Mouse (Mus musculus) hindlimb bud, embryonic 11.5 days (tissue): ENCODE measurements around the gene Ap3d1.

Source experiments
- DNase-seq: peaks from one replicate; pipeline ENCODE4 v3.0.0-alpha.2; 2012; ENCODE audit warnings: low read depth, low spot score; ENCODE audit errors: extremely low spot score

The Ap3d1 gene

DNA sequence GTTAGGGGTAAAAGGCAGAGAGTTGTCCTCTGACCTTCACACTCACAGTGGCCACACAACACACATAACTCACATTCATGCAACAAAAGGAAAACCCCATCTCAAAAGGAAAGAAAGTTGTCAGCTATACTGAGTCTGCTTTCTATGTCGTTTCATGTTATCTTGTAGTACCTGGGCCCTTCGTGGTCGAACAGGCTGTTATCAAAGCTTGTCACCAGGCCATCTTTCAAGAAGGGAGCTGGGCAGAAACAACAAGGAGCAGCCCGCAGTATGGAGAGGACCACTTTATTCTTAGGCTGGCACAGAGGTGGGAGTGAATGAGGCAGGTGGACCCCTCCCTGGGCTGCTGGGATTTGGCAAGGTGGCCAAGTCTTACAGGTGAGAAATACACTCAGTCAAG, 57.1 kb downstream of the Ap3d1 start:
- DNase-seq: no peak

DNA sequence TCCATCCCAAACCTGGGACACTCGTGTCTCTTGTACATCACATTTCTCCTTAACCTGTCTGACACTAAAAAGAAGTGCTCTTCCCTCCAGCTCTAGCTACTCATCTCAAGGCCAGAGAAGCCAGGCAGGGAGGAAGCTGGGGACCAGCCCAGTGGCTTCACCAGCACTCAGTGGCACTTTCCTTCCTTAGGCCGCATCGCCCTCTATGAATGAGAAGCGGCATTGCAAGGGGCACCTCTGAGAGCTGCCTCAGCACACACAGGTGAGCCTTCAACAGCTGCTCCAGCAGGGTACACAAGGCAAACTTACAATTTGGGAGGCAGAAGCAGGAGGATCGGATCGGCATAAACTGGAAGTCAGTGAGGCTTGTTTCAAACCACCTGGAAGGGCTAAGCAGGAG, 57.9 kb downstream of the Ap3d1 start:
- DNase-seq: no peak

DNA sequence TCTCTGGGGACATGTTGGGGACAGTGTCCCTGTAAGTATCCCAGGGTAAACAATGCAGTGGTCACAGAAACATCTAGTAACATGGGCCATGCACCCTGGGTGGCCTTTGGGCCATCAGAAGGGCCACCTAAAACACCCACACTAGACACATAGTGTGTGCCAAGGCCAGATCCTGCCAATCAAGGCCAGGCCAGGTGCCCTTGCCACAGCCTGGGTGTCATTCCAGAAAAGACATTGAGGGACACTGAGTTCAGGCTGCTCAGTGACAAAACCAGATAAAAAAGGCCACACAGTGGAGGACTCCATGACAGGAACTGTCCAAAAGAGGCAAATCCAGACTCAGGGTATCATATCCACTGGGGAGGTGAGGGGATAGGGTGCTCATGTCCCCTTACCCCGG, 58.4 kb downstream of the Ap3d1 start:
- no peak for DNase-seq

DNA sequence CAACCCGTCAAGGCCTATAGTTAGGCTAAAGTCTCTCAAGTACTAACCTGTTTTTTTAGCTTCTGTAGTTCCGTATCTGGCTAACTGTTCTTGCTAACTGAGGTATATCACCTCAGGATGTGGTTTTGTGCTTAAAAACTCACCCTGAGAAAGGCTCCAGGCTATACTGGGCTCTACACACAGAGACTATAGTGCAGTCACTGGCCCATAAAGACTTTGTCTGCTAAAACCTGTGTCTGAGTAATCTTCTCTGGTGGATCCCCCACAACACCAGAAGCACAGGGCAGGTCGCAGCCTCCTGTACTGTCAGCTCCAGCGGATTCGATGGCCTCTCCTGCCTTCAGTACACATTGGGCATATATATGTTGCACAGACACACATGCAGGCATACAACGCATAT, 60.1 kb downstream of the Ap3d1 start:
- DNase-seq: no peak

DNA sequence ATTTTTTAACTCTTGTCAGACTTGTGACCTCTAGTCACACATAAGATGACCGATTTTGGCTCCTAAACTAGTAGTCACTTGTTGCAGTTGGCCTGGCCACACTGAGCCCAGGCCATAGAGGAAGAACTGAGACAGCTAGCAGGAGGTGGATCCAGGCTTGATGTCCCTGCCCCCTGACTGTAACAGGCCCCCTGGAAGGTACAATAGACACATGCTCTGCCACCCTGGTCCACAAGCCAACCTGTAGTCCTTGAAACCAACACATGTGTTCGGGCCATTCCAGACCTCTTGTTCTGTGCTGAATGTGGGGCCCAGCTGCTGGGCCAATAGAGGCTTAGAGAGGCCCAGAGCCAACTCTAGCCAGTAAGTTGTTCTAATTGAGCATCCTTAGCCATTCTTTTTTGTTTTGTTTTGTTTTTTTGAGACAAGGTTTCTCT, 61.8 kb downstream of the Ap3d1 start:
- no peak for DNase-seq

DNA sequence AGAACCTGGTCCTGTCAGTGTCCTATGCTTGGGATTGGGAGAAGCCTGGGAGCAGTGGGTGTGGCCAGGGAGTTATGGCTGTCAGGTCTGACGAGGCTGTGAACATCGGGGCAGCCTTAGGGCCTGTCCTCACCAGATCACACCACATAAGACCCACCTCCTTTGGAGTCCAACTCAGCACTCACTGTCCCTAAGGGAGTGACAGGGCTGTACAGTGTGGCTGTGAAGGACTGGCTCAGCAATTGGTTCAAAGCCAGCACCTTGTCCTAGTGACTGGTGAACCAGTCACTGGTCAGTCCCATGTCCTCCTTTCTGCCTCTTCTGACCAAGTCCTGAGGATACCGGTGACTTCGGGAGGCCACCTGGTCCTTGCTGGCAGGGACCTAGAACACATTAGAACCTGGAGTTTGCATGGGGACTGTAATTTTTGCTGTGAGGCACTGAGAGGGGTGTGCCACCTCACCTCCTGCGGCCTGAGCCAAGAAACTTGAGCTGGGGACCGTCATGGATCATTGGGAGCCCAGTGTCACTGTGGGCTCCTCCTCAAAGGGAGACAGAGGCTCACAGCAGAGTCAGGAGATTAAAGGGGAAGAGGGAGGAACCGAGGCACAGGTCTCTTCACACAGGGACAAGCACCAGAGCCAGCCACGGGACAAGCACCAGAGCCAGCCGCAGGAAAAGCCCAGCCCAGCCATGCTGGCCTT, 62.4 kb downstream of the Ap3d1 start:
- no peak for DNase-seq

DNA sequence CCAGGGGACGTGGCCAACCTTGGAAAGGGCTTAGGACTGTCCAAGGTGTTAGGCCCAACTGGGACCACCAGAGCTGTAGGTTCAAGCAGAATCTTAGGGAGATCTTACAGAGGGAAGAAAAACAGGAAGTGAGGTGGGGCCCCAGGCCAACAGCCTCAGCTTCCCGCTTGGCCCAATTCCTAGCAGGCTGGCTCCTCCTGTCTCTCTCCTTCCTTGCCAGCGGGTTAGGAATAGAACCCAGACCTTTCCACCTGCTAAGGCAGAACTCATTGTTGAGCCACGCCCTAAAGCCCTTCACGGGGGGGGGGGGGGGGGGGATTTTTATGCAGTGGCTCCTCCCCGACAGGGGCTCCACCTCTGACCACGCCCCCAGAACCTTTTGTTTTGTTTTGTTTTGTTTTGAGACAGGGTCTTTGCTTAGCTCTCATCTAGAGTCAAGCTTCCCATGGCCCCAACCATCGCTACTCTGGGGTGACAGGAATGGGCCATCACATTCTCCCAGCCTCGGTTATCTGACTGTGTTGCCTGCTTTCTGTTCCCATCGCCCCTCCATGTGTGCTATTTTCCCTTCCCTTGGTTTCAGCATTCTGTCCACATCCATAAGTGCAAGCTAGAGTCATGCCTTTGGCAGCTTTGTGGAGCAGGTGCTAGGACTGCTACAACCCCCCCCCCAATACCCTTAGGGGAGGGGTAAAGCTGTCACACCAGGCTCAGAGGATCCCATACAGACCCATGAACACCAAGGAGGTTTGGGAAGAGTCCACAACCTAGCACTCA, 63.3 kb downstream of the Ap3d1 start:
- no peak for DNase-seq

DNA sequence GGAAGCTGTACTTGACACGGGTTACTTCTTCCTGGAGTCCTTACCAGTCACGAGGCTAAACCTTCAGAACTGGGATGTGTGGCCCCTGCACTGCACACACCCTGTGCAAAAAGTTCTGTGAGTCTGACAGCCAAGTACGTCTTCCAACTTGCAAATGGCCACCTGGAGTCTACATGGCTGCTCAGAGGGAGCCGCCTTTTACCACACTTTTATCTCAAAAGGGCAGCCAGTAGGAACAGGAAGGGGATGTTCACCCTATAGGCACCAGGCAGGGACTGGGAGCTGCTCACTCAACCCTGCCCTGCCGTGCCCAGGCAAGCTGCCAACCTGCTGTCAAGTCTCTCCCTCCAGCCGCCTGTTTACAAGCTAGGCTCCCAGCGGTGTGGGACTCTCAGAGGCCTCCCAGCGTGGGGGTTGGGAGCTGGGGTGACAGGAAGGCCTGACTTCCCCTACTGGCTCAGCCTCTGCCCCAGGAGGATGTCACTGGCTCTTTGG, 64.1 kb downstream of the Ap3d1 start, which contains the start of gene Mknk2:
Gene Mknk2 (minus strand): TSS at position 171 of the 495 bp plus-strand sequence.
- no peak for DNase-seq

DNA sequence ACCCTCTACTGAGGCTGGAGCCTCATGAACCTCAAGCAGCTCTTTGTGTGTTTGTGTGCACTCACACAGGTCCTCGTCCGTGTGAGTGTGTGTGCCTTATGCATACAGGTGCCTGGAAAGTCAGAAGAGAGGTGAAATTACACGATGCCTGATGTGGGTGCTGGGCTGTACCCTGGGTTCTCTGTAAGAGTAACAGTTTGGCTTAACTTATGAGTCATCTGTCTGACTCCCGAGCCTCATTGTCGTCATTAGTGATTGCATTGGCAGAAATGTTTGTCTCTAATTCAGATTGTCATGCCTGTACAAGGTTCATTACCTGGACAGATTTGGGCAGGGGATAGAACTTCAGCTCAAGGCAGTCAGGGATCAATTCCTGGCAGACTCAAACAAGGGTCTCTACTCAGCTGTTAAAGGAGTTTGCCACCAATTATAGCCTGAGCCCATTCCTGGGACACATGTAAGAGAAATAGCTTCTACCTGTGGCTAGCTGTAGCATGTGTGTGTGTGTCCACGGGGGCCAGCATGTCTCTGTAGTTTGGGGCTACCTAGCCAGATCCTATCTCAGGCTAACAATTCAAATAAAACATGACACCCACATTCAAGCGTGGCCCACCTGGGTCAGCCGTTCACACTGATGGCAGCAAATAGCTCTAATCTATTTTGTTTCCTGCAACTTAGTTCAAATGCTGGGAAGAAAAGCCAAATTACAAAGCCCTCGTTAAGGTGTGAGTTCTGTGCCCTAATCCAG, 64.8 kb downstream of the Ap3d1 start:
- no peak for DNase-seq

DNA sequence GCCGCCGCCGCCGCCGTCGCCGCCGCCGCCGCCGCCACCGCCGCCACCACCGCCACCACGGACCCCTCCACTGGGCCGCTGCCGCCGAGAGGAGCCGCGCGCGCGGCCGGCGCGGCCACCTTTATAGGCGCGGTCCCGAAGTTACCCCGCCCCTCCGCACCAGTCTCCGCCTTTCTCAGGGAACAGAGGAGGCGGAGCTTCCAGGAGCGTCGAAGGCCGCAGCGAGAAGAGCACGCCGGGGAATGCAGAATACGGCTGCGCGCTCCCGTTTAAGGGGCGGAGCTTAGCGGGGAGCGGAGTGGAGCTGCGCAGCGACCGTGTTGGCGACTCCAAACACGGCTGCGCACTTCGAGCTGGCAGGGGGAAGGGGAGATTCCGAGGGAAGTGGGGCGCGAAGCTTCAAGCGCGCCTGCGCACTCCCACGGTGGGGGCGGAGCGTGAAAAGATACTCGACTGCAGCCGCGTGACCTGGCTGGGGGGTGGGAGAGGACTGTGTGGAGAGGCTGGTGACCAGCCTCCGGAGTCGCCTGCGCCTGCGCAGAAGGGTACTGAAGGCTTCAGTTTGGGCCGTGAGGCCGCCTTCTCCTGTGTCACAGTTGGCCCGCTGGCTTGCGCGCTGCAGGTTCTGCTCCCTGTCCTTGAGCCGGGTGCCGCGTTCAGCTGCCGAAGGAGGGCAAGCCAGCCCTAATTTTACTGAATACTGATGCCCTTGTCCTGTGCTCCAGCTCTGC, 65.7 kb downstream of the Ap3d1 start:
- DNase-seq: peak; percentile 99

DNA sequence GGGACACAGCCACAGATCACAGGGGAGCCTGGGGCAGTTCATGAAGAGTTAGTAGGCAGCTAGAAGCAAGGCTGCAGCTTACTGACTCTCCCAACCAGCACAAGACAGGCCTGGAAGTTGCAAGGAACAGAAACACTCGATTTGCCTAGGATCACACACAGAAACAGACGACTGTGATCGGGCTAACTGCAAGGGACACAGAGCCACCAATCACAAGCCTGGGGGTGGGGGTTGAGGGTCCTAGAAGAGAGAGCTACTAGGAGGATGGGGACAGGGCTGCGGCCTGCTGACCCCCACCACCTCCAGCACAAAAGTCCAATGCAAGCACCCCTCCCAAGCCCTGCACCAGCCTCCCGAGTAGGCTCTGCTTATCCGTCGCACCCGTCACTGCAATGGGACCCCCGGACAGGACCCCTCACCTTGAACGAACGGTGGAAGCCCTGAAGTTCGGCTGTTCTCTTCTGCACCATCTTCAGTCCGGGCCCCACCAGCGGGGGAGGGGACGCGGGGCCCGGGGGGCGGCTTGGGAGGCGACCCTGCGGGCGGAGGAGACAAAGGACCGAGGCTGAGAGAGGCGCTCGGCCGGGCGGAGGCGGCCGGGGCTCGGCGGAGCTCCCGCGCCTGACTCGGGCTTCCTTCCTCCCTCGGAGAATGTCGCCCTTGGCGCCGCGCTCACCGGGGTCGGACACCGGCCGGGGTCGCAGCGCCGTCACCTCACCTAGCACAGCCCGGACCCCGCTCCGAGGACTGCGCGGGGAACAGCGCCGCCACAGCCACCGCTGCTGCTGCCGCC, 66.5 kb downstream of the Ap3d1 start:
- no peak for DNase-seq

DNA sequence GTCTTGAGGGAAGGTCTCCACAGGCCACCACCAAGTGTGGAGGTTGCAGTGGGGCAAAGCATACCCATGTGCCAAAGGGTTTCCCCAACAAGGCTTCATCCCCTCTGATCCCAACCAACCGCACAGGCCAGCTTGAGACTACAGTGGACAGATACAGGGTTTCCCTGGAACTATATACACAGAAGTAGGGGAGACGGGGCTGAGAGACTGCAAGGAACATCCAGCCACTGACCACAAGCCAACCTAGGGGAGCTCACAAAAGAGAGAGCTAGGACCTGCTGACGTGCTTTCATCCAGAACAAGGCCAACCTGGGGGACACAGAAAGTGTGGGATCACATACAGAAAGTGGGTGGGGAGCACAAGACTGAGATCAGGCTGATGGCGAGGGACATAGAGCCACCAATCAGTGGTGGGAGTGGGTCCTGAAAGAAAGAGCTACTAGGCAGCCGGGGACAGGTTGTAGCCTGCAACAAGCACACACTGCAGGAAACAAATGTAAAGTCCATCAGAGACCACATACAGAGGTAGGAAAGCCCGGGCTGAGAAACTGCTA, 67.1 kb downstream of the Ap3d1 start:
- DNase-seq: no peak

DNA sequence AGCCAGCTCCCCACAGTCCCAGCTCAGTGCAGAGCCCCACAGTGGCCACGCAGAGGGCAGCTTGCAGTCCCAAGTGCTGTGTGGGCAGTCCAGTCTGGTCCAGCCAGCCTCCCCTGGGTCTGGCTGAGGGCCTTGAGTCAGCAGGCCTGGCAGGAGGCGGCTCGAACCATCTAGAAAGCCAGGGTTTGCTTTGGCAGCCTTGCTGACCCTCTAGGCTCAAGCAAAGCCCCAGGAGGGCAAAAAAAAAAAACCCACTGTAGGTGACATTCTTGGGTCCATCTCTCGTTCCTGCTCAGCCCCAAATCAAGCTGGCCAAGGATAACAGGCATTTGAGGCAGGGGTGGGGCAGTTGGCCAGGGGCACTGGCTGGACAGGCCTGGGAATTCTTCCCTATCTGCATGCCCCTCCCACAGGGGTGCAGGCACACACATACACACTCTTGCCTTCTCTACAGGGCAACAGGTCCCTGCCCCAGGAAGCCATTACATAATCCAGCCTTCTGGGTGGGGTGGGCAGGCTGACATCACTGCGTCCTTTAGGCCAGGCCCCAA, 67.8 kb downstream of the Ap3d1 start:
- DNase-seq: no peak

DNA sequence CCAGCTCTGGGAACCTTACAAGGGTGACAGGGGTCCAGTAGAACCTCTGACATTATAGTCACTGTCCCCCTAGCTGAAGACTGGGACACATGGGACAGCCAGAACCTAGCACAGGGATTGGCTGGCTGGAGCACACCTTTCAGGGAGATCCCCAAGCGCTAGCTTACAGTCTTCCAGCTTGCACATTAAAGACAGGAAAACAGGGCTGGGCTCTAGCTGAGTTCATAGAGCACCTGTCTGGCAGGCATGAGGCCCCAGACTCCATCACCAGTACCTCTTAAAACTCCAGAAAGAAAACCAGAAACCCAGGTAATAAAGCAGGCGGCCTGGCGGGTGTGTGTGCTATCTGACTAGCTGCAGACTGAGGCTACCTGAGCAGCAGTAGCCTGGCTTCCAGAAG, 68.4 kb downstream of the Ap3d1 start:
- DNase-seq: no peak

DNA sequence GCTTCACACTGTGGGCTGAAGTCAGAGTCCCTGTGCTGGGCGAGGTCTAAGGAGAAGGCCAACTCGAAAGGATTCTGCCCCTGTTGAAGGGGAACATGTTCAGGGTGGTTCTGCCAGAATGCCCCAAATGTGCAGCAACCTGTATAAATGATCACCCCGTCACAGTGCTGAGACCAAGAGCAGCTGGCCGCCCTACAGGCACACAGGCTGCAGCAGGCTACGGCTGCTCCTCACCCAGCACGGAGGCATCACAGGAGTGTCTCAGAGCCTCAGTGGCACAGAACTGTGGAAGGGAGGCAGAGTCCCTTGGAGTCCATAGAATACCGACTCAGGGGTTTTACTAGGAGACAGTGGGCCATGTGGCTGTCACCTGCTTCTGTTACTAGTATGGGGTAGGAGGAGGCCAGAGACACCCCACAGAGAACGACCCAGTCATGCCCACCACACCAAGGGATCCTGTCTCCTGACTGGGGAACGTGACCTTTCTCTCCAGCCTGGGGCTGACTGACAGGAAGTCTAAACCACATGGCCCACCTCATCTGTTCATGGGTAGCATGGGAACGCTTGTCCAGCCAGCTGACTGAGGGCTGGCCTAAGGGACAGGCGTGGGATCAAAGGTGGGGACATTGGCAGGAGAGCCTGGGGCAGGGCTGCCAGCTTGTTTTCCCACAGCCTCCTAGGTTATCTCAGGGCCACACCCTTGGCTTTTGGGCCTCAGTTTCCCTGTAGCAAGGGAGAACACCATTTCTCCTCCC, 70.0 kb downstream of the Ap3d1 start:
- DNase-seq: no peak

DNA sequence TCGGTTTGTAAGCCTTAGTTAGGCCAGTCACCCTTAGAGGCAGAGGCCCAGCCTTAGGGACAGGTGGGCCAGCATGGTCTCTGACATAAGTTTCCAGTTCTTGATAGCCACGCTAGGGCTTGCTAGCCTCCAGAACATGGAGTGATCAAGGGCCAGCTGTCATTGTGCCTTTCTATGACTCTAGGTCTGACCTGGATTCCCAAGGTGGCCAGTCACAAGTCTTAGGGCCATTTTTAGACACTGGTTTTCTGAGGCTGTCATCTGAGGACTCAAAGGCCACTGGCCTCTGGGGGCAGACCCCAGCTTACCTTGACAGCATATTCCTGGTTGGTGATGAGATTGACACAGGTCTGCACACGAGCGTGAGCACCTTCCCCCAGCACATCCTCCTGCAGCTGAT, 70.8 kb downstream of the Ap3d1 start:
- DNase-seq: no peak

DNA sequence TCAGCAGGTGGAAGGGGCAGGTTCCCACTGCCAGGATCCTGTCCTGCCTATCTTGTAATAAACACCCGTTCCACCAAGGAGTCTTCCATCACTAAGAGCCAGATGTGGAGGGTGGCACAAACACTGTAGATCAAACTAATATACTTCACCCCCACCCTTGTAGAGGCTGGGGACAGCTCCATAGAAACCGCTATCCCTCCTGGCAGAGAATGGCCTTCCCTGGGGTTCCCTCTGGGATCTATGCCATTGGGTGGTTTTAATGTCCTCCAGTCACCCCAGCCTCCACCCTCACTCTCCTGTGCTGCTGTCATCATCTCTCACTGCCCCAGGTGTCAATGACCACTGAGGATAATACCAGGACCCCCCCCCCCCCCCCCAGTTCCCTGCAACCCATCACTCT, 71.5 kb downstream of the Ap3d1 start:
- DNase-seq: no peak

DNA sequence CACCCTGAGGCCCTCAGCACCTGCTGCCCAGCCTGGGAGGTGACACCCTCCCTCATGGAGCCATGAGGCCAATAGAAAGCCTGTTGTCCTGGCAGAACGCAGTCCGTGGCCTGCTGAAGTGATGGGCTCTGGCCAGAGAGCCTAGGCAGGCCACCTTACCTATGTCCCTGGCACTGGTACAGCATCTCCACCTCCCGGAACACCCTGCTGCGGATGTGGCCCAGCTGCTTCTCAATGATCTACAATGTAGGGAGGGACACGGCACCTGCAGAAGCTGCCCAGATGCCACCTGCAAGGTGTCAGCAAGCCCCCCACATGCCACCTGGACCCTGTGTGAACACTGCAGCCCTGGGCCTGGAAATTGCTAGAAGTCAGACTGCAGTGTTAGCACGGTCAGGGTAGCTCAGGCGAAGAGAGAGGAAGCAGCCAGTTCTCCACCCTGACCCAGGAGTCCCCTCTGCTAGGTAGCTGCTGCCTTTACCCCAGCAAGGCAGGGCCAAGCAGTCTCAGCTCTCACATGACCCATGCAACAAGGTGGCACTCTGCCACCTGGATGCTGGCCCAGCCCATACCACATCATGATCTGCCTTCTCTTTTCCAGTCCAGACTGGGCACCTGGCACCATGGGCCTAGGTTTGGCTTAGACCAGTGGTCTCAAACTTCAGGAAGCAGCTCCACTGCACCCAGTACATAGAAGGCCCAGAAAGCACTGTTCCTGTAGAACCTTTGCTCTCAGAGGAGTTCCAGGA, 72.2 kb downstream of the Ap3d1 start:
- no peak for DNase-seq
